Mouse (Mus musculus): ENCODE measurements around the gene Psmc2. TPM values are rescaled to one million over a fixed set of nuclear protein-coding genes. Genes with fewer than 3 reads are reported as not detected.
A peak's percentile ranks its signal among the peaks of the same experiment; 100 is the strongest.

Psmc2 gene
- total and polyA plus RNA-seq, 3 experiments: 87.4 to 208 (median 115) TPM

- H3K4me3 ChIP-seq (replicated peaks in 1 of 3; ENCODE audit: low read depth in 2 of 3, low read length in 2 of 3, poor library complexity in 1 of 3): no peak overlapping the region
- no peaks in the 10 kb centered on the region for H3K27me3 ChIP-seq (replicated peaks)
- dilution Hi-C loops (cut with MboI; ENCODE audit: extremely low pct_ligation_motif_present, extremely low pct_unique_long_range_greater_than_20kb, low sequenced_read_pairs): no loop called here
- H3K79me2 ChIP-seq (replicated peaks; ENCODE audit: control insufficient read depth, extremely low read depth, insufficient read depth, poor library complexity, severe bottlenecking): no peaks in the 10 kb centered on the region
- H3K27ac ChIP-seq (ENCODE audit: insufficient read depth, low read depth): no peak overlapping the region
- H3K9me3 ChIP-seq (replicated peaks; ENCODE audit: low read length): no peaks in the 10 kb centered on the region
- no peak for DNase-seq (ENCODE audit: extremely low read depth)
- H3K36me3 ChIP-seq (replicated peaks in 1 of 2; ENCODE audit: control insufficient read depth in 1 of 2, insufficient read depth in 1 of 2, low read length in 1 of 2): no peaks in the 10 kb centered on the region
- in situ Hi-C loops (cut with MboI; ENCODE audit: low pct_ligation_motif_present, low pct_unique_long_range_greater_than_20kb, low sequenced_read_pairs): no loop called here
- H3K9ac ChIP-seq (ENCODE audit: insufficient read depth, low read depth): no peak overlapping the region
- H3K4me1 ChIP-seq (ENCODE audit: control insufficient read depth in 1 of 2, insufficient read depth in 2 of 2): no peaks in the 10 kb centered on the region
- no peak overlapping the region for H3K4me2 ChIP-seq (ENCODE audit: insufficient read depth, low read depth, poor library complexity, severe bottlenecking)
- no peak for TF ChIP-seq EP300 (IDR thresholded peaks at IDR 0.05; ENCODE audit: low read length)
- TF ChIP-seq MAFK (IDR thresholded peaks at IDR 0.05; ENCODE audit: insufficient replicate concordance, low read length): no peak
- no peak for TF ChIP-seq KAT2A (IDR thresholded peaks at IDR 0.05; ENCODE audit: insufficient replicate concordance, low read length)
- no peak for TF ChIP-seq ZNF384 (IDR thresholded peaks at IDR 0.05; ENCODE audit: low read depth, low read length)
- no peak for TF ChIP-seq JUN (IDR thresholded peaks at IDR 0.05; ENCODE audit: insufficient read depth, low read depth, low read length)
- TF ChIP-seq BHLHE40 (IDR thresholded peaks at IDR 0.05; ENCODE audit: low read depth, low read length): no peak
Observed at GRCm38 (mm10) chr5:21810924-21811323, 25.8 kb downstream of the Psmc2 start.

- TF ChIP-seq CTCF (conservative IDR thresholded peaks at IDR 0.05 in 1 of 2, IDR thresholded peaks at IDR 0.05 in 1 of 2; ENCODE audit: low read depth in 2 of 2, low read length in 2 of 2) (peak; percentile 60 to 63), MEF2A (IDR thresholded peaks at IDR 0.05; ENCODE audit: borderline replicate concordance, low read depth, low read length) (no peak), RAD21 (IDR thresholded peaks at IDR 0.05; ENCODE audit: low read depth, low read length) (peak; percentile 55), MXI1 (IDR thresholded peaks at IDR 0.05; ENCODE audit: low read depth, low read length) (no peak)
- Histone ChIP-seq H3K36me3 (replicated peaks in 1 of 2; ENCODE audit: control insufficient read depth in 1 of 2, insufficient read depth in 1 of 2, low read length in 1 of 2) (no peaks in the 10 kb centered on the region), H3K27ac (ENCODE audit: insufficient read depth, low read depth) (no peak overlapping the region), H3K4me1 (ENCODE audit: control insufficient read depth in 1 of 2, insufficient read depth in 2 of 2) (no peaks in the 10 kb centered on the region), H3K9ac (ENCODE audit: insufficient read depth, low read depth) (no peak overlapping the region), H3K4me2 (ENCODE audit: insufficient read depth, low read depth, poor library complexity, severe bottlenecking) (no peak overlapping the region), H3K9me3 (replicated peaks; ENCODE audit: low read length) (no peaks in the 10 kb centered on the region), H3K27me3 (replicated peaks) (no peaks in the 10 kb centered on the region), H3K4me3 (replicated peaks in 1 of 3; ENCODE audit: low read depth in 2 of 3, low read length in 2 of 3, poor library complexity in 1 of 3) (no peak overlapping the region), H3K79me2 (replicated peaks; ENCODE audit: control insufficient read depth, extremely low read depth, insufficient read depth, poor library complexity, severe bottlenecking) (no peaks in the 10 kb centered on the region)
- in situ Hi-C loops (cut with MboI; ENCODE audit: low pct_ligation_motif_present, low pct_unique_long_range_greater_than_20kb, low sequenced_read_pairs): no loop called here
- dilution Hi-C loops (cut with MboI; ENCODE audit: extremely low pct_ligation_motif_present, extremely low pct_unique_long_range_greater_than_20kb, low sequenced_read_pairs): no loop called here
- DNase-seq (ENCODE audit: extremely low read depth): peak; percentile 58
Observed at GRCm38 (mm10) chr5:21813994-21814393, 28.9 kb downstream of the Psmc2 start.

DNA sequence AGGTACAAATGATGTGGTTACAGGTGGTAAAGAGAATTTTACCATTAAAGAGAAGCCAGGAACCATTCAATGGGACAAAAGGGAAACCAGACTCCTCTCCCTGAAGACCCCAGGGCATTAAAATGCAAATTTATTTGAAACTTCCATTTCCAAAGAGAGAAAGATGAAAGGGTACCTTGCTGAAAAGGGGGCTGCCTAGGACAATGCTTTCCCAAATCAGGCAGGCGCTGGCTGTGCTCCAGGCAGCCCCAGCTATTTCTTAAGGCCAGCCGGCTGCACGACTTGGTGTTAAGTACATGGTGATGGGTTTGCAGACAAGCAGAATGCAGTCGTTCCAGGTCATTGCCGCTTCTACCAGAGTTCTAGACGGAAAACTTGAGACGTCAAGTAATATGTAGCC lies 41.3 kb downstream of the Psmc2 start:
- H3K36me3 ChIP-seq (replicated peaks in 1 of 2; ENCODE audit: control insufficient read depth in 1 of 2, insufficient read depth in 1 of 2, low read length in 1 of 2): no peaks in the 10 kb centered on the region
- peaks cover 5 to 33% of the 10 kb centered on the region in 2 experiments for H3K4me1 ChIP-seq (ENCODE audit: control insufficient read depth in 1 of 2, insufficient read depth in 2 of 2)
- no peaks in the 10 kb centered on the region for H3K9me3 ChIP-seq (replicated peaks; ENCODE audit: low read length)
- H3K27me3 ChIP-seq (replicated peaks): no peaks in the 10 kb centered on the region
- no peaks in the 10 kb centered on the region for H3K79me2 ChIP-seq (replicated peaks; ENCODE audit: control insufficient read depth, extremely low read depth, insufficient read depth, poor library complexity, severe bottlenecking)
- H3K4me2 ChIP-seq (ENCODE audit: insufficient read depth, low read depth, poor library complexity, severe bottlenecking): no peak overlapping the region
- no peak overlapping the region for H3K4me3 ChIP-seq (replicated peaks in 1 of 3; ENCODE audit: low read depth in 2 of 3, low read length in 2 of 3, poor library complexity in 1 of 3)
- H3K27ac ChIP-seq (ENCODE audit: insufficient read depth, low read depth): no peak overlapping the region
- dilution Hi-C loops (cut with MboI; ENCODE audit: extremely low pct_ligation_motif_present, extremely low pct_unique_long_range_greater_than_20kb, low sequenced_read_pairs) (no loop called here), in situ Hi-C loops (cut with MboI; ENCODE audit: low pct_ligation_motif_present, low pct_unique_long_range_greater_than_20kb, low sequenced_read_pairs) (no loop called here)
- TF ChIP-seq ZC3H11A (IDR thresholded peaks at IDR 0.05; ENCODE audit: low read depth, low read length) (no peak), NELFE (IDR thresholded peaks at IDR 0.05; ENCODE audit: low read depth, low read length) (no peak), HCFC1 (IDR thresholded peaks at IDR 0.05; ENCODE audit: low read depth, low read length) (no peak), MYC (IDR thresholded peaks at IDR 0.05; ENCODE audit: low read depth, low read length) (no peak), ZKSCAN1 (IDR thresholded peaks at IDR 0.05; ENCODE audit: borderline replicate concordance, low read depth, low read length) (no peak), UBTF (IDR thresholded peaks at IDR 0.05; ENCODE audit: low read depth, low read length) (no peak), JUND (conservative IDR thresholded peaks at IDR 0.05; ENCODE audit: low read depth, low read length) (no peak), MAFK (IDR thresholded peaks at IDR 0.05; ENCODE audit: insufficient replicate concordance, low read length) (no peak), RCOR1 (conservative IDR thresholded peaks at IDR 0.05; ENCODE audit: low read depth, low read length) (no peak), TCF12 (IDR thresholded peaks at IDR 0.05; ENCODE audit: low read depth, low read length) (no peak), ZNF384 (IDR thresholded peaks at IDR 0.05; ENCODE audit: low read depth, low read length) (no peak), POLR2A (IDR thresholded peaks at IDR 0.05; ENCODE audit: low read depth, low read length) (no peak), CHD1 (IDR thresholded peaks at IDR 0.05; ENCODE audit: low read depth, low read length) (no peak), RAD21 (IDR thresholded peaks at IDR 0.05; ENCODE audit: low read depth, low read length) (no peak), POLR2AphosphoS2 (IDR thresholded peaks at IDR 0.05; ENCODE audit: low read depth, low read length) (no peak), IRF4 (IDR thresholded peaks at IDR 0.05; ENCODE audit: low read depth, low read length) (no peak), MXI1 (IDR thresholded peaks at IDR 0.05; ENCODE audit: low read depth, low read length) (no peak), CHD2 (IDR thresholded peaks at IDR 0.05; ENCODE audit: low read length) (no peak), CTCF (conservative IDR thresholded peaks at IDR 0.05 in 1 of 2, IDR thresholded peaks at IDR 0.05 in 1 of 2; ENCODE audit: low read depth in 2 of 2, low read length in 2 of 2) (no peak)
- no peak overlapping the region for H3K9ac ChIP-seq (ENCODE audit: insufficient read depth, low read depth)
- peak; percentile 6 for DNase-seq (ENCODE audit: extremely low read depth)

All from CH12.LX (cell line).